Mouse (Mus musculus) myocyte (in vitro differentiated cells): ENCODE results near the gene Adamts9.

Source experiments
- CEBPB ChIP-seq: IDR thresholded peaks from 2 replicates; pipeline ENCODE4 v1.6.1; 2011; ENCODE audit warnings: mild to moderate bottlenecking, moderate library complexity; ENCODE audit not compliant: poor library complexity, insufficient read depth, severe bottlenecking
- E2F4 ChIP-seq: IDR thresholded peaks from one replicate; pipeline ENCODE4 v1.6.1; 2011; ENCODE audit warnings: mild to moderate bottlenecking, control low read depth, moderate library complexity; ENCODE audit not compliant: insufficient read depth
- MAX ChIP-seq: IDR thresholded peaks from one replicate; pipeline ENCODE4 v1.6.1; 2011; ENCODE audit warnings: low read depth, mild to moderate bottlenecking, control low read depth
- MYOD1 ChIP-seq, 3 experiments: IDR thresholded peaks; one replicate each; pipeline ENCODE4 v1.6.1; 2011; ENCODE audit warnings: control low read depth in 2 of 3, low read depth in 2 of 3, mild to moderate bottlenecking in 2 of 3, moderate library complexity in 1 of 3; ENCODE audit not compliant: insufficient read length in 2 of 3, control insufficient read depth in 1 of 3
- MYOG ChIP-seq, 3 experiments: IDR thresholded peaks; one replicate each; pipeline ENCODE4 v1.6.1; 2011; ENCODE audit warnings: control low read depth in 2 of 3, low read depth in 2 of 3, mild to moderate bottlenecking in 2 of 3; ENCODE audit not compliant: insufficient read length in 2 of 3, control insufficient read depth in 1 of 3, insufficient read depth in 1 of 3
- POLR2A ChIP-seq: IDR thresholded peaks from one replicate; pipeline ENCODE4 v1.6.1; 2011; ENCODE audit warnings: low read depth, mild to moderate bottlenecking, control low read depth, moderate library complexity; ENCODE audit not compliant: insufficient read length
- POLR2AphosphoS2 ChIP-seq: IDR thresholded peaks from one replicate; pipeline ENCODE4 v1.6.1; 2011; ENCODE audit warnings: low read depth, control low read depth; ENCODE audit not compliant: insufficient read length
- TCF12 ChIP-seq: IDR thresholded peaks from one replicate; pipeline ENCODE4 v1.6.1; 2011; ENCODE audit warnings: mild to moderate bottlenecking, control low read depth; ENCODE audit not compliant: poor library complexity, insufficient read depth, severe bottlenecking
- TCF3 ChIP-seq: IDR thresholded peaks from one replicate; pipeline ENCODE4 v1.6.1; 2011; ENCODE audit warnings: low read depth, control low read depth; ENCODE audit not compliant: insufficient read length
- USF1 ChIP-seq: IDR thresholded peaks from one replicate; pipeline ENCODE4 v1.6.1; 2011; ENCODE audit warnings: low read depth, mild to moderate bottlenecking, control low read depth, moderate library complexity

GRCm38 (mm10) chr6:92869089-92869581 is 74.2 kb downstream of the Adamts9 start, which contains the start of gene Gm15737:
- TF ChIP-seq POLR2A (no peak), USF1 (no peak), POLR2AphosphoS2 (no peak), MYOG (IDR thresholded peaks at IDR 0.05; ENCODE audit: control insufficient read depth in 1 of 3, insufficient read depth in 1 of 3, insufficient read length in 2 of 3, low read depth in 2 of 3) (no peak), E2F4 (no peak), MYOD1 (IDR thresholded peaks at IDR 0.05; ENCODE audit: control insufficient read depth in 1 of 3, insufficient read length in 2 of 3, low read depth in 2 of 3) (peak in 1 of 3 experiments; percentile 26), CEBPB (no peak), TCF12 (no peak), MAX (no peak), TCF3 (no peak)
